Mouse (Mus musculus) megakaryocyte progenitor cell, adult 5-6 weeks (primary cell): ENCODE results near the gene Suco. TPM values are rescaled to one million over a fixed set of nuclear protein-coding genes. Genes with fewer than 3 reads are reported as not detected.

Experiments used
- ATAC-seq: replicated peaks from 2 replicates; pipeline ENCODE4 v1.8.0; 2016; ENCODE audit warnings: mild to moderate bottlenecking, moderate TSS enrichment, inconsistent platforms; ENCODE audit not compliant: poor library complexity
- total RNA-seq, 2 experiments: library from RNA; stranded (forward) in 1 of 2; stranded (reverse) in 1 of 2; fragments of 157-497, 149-512 nt in 1 of 2; fragments of 200-1000 nt in 1 of 2; gene quantifications; 2 replicates each; pipeline versions ENCODE4 v1.2.3 to v1.2.4; 2015 to 2017

Suco gene
- 47.0 and 49.6 TPM in 2 replicates for total RNA-seq (2015)
- total RNA-seq (2017), result 87.0 and 116 TPM in 2 replicates

DNA sequence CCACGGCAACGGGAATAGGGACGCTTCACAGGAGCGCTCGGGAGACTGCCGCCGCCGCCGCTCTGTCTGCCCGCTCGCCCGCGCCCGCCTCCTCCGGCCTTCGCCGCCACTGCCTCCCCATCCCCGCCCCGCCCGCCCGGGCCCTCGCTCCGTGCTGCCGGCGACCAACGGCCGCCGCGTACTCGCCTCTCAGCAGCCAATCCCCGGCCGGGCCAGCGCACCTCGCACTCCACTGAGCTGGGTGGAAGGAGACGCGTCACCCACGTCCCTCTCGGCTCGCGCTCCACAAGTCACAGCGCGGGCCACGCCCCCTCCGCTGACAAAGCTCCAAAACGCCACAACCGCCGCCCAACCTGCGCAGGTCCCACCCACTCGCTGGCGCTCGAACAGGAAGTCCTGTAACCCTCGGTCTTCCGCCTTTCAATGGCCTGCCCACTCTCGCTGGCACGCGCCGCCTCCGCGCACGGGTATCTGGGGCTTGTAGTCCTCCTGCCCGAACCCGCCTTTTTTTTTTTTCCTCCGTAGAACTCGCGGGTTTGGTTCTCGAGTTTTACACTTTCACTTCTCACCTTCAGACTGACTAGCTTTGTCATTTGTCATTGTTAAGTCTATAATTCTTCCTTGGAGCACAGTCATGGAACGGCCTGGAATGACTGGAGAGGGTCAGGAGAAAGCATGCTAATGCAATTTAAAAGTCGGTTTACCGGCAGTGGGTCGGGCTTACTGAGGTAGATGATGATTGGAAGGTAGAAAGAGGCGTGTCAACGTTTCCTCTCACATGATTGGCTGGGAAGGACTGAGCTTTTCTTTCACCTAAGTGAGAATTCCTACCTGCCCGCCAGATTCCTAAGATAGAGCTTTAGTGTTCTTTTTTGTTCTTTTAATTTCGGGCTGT lies at the start of gene Suco:
Gene Suco, minus strand, starts transcription at position 130 of the 895 bp plus-strand sequence.
- peak; percentile 84 for ATAC-seq

- no peak for ATAC-seq
These were observed 48.9 kb upstream of the Suco start for GRCm38 (mm10) chr1:161925281-161925805.

GRCm38 (mm10) chr1:161924321-161924720 lies 47.8 kb upstream of the Suco start:
- ATAC-seq, result no peak

DNA sequence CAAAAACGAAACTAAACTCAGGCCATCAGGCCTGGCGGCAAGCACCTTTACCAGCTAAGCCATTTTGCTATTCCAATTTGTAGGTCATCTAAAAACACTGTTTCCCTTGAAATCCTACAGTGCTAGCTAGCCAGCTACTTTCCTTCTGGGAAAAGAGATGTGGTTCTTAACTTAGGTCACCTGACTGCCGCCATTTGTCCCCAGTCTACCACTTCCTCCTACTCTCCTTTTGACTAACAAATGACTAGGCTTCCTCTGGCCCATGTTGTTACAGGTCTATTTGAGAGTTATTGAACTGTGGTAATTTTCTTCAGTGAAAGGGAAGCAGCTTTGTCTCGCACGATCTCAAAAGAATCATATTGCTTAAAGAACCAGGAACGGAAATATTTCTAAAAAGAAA lies 45.4 kb upstream of the Suco start:
- peak; percentile 44 for ATAC-seq

GRCm38 (mm10) chr1:161920475-161921454 lies 44.3 kb upstream of the Suco start:
- no peak for ATAC-seq

- ATAC-seq, result no peak
These were observed 43.1 kb upstream of the Suco start for GRCm38 (mm10) chr1:161919594-161919993.

DNA sequence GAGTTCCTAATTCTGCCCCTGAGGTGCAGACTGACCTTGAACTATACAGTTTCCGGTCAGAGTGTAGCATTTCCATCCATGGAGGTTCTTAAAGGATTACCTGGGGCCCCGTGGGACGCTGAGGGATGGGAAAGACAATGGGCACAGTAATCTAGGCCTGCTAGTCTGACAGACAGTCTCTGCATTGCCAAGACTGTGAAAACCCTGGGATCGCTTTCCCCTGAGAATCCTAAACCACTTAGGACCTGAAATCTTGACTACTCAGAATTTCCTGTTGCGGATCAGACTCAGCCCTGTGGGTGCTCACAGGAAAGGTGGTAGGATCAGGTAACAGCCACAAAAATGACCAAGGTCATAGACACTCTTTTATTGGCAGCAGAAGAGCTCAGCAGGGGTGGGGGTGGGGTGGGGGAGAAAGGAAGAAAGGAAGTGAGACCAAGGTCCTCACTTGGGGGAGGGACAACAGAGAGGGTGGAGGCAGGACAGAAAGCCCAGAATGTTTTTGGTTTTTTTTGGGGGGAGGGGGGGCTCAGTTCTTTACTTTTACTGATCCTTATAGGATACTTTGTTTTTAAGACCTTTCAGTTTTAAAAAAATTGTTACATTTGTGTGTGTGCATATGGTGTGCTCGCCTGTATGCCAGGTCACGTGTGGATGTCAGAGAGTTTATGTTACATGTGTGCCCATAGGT lies 42.3 kb upstream of the Suco start:
- no peak for ATAC-seq

DNA sequence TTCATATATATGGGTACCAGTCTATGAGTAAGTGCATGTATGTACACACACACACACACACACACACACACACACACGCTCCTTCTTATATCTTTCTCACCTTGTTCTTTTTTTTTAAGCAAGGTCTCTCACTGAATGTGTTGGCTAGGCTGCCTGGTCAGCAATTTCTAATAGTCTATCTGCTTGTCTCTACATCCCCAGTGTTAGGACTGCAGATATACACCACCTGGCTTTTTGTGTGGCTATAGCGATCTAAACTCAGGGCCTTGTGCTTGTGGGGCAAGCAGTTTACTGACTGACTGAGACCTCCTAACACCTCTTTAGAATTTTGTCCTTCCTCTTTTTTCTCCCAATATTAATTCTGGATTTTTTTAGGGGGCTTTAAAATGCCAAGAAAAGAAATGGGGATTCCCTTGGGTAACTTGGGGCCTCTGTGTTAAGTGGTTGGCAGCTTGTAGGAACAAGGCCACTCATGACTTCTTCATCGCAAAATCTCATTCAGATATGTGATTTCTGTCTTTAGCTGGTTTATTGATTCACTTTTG lies 41.5 kb upstream of the Suco start:
- ATAC-seq, result no peak

- ATAC-seq, result no peak
These were observed 39.6 kb upstream of the Suco start for GRCm38 (mm10) chr1:161916036-161916435.

DNA sequence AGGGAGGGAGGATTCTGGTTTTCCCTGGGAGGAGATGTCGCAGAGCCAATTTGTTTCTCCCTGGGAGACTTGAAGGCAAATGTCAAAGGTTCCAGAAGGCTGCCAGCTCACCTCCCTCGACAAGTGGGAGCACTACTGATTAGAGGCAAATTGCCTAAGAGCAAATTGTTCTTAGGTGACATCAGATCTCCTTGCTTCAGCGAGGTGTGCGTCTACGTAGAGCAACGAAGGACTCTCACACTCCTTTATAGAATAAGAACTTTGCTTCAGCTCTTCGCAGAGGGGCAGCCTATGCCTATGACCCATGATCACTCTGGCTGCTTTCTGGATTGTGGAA lies 37.1 kb upstream of the Suco start:
- ATAC-seq, result no peak

DNA sequence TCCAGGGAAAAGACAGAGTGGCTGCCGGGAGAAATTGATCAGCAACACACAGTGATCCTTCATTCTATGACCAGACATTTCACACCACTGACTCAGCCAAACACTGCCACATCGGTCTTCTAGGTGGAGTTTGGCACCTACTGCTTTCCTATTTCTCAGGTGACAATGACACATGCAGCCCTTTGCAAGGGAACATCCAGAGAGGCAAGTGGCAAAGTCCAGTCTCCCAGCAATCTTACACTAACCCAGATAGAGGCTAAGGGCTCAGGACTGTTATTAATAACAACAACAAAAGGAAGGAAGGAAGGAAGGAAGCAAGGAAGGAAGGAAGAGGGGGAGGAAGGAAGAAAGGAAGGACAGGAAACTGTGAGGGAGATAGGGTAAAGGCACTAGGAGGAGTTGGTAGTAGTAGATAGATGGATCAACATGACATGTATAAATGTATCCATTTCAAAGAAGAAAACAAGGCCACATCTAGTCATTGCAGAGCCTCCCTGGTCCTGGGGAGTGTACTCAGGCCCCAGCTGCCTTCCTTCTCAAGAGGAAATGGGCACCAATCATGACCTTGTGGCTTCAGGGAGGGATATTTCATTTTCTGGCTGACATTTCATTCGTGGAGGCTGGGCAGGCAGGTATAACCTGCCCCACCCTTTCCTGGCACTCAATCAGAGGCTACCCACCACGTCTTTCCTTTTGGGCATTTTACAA lies 36.6 kb upstream of the Suco start:
- ATAC-seq, result no peak

DNA sequence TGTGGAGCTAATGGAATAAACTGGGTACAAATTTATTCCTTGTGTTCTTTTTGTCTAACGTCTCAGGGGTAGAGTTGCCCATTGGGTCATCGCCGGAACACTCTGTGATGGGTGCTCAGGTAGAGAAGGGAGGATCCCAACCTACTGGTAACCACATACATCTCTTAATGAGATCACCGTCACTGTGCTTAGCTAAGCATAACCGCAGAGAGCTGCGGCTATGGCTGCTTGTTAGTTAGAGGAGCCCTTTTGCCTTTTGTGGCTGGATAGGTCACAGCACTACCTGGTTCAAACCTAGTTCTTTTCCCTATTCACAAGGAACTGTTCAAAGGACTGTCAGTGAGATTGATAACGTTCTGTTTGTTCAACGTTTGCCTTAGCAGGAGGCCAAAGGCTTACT lies 32.6 kb upstream of the Suco start:
- ATAC-seq, result no peak

- ATAC-seq, result no peak
These were observed 31.4 kb upstream of the Suco start for GRCm38 (mm10) chr1:161907795-161908457.

DNA sequence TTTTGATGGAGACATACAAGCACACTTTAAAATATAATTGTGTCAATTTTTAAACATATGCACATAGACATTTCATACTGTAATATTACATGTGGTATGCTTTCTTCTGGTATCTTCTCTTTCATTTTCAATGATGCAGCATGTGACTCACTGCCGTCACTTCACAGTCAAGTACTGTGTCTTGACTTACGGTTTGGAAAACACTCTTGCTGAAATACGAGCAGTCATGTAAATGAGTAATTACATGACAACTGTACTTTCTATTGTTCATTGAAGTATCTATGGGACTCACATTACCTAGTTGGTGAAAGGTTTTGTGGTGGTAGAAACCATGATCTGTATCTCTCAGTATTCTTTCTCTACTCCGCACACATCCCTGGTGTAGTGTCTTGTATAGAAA lies 30.6 kb upstream of the Suco start:
- no peak for ATAC-seq

GRCm38 (mm10) chr1:161902692-161903452 lies 26.4 kb upstream of the Suco start:
- ATAC-seq, result no peak

DNA sequence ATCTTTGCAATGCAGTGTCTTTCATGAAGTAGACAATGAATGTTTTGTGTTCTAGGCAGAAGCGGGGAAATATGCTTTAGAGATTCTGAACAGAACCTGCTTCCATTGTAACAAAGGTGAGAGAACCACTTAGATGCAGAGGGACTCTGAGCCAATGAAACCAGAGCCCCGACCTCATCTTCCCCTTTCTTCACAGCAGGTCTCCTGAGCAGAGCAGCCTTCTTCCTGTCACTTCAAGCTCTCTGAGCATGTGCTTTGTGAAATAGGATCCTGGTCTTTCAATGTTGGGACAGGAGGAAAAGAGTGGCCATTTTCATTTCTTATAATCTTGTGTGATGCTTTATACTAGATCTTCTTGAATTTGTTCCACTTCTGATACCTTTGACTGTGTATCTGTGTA lies 23.6 kb upstream of the Suco start:
- ATAC-seq, result peak; percentile 50

DNA sequence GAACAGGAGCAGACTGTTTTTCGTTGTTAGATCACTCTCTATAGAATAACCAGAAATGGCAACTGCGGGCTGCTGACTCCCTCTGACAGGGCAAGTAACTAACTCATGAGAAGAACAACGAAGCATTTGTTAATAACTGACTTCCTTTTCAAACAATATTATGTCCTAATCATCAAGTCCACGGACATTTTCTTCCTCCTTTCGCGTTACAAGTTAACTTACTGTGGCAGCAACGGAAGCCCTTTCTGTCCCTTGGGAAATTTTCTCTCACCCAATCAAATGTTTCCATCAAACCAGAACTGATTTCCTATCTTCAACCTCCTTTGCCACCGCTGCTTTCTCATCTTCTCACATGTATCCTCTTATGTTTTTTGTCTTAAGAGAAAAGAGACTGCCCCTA lies 20.8 kb upstream of the Suco start:
- ATAC-seq, result peak; percentile 44

DNA sequence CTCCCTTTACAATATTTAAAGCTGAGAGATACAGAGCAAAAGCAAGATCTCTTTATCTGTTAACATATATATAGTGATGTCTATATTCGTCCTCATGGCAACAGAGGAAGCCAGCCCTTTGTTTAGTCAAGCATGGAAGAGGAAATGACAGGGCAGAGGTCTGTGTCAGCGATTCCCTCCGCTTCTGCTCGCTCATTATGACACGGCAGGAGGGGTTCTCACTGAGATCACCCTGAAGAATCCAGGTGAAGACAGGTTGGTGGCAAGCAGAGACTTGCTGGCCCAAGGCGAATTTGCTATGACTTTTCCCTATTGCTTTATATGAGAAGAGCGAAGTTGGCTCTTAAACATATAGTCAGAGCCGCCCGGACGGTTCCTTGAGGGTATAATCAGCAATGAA lies 19.6 kb upstream of the Suco start:
- ATAC-seq, result peak; percentile 38

- no peak for ATAC-seq
These were observed 18.5 kb upstream of the Suco start for GRCm38 (mm10) chr1:161895014-161895413.
